Mouse (Mus musculus): Measurements from ENCODE around the gene Atf3. TPM values are rescaled to one million over a fixed set of nuclear protein-coding genes. Genes with fewer than 3 reads are reported as not detected.
A peak's percentile ranks its signal among the peaks of the same experiment; 100 is the strongest.

Atf3 gene
- polyA plus RNA-seq, 1 experiment from 2014 or later: 3.6 TPM

GRCm38 (mm10) chr1:191224981-191225703 is 7.3 kb upstream of the Atf3 start:
- peak overlapping the region; percentile 59; the same call in 1 of the 2 replicates for H3K27ac ChIP-seq (ENCODE audit: low read depth, low read length)
- peak overlapping the region; percentile 81 for H3K4me3 ChIP-seq (ENCODE audit: low read depth, low read length)
- ATAC-seq (replicated peaks; ENCODE audit: low FRiP score): peak; percentile 6
- H3K4me2 ChIP-seq: peak overlapping the region; percentile 100
- no peaks in the 10 kb centered on the region for H3K36me3 ChIP-seq (ENCODE audit: control insufficient read depth, insufficient read depth, low read length)
- WGBS: 36% methylated on average over 9 of the region's 9 CpGs
- DNase-seq (ENCODE audit: low spot score): no peak
- H3K27me3 ChIP-seq (replicated peaks; ENCODE audit: control insufficient read depth, insufficient read depth, low read length): peaks cover 5% of the 10 kb centered on the region; the same call in 1 of the 2 replicates
- H3K9me3 ChIP-seq (ENCODE audit: control insufficient read depth, low read length): no peaks in the 10 kb centered on the region
- peak overlapping the region; percentile 81 for H3K9ac ChIP-seq (ENCODE audit: low read depth, low read length)
- H3K4me1 ChIP-seq (replicated peaks; ENCODE audit: control insufficient read depth, insufficient read depth, low read length): peaks cover 12% of the 10 kb centered on the region

- peak overlapping the region; percentile 100 for H3K4me2 ChIP-seq
- ATAC-seq (replicated peaks; ENCODE audit: low FRiP score) (peak; percentile 84), DNase-seq (ENCODE audit: low spot score) (peak; percentile 91)
- H3K27ac ChIP-seq (ENCODE audit: low read depth, low read length): peak overlapping the region; percentile 59; the same call in 1 of the 2 replicates
- no peaks in the 10 kb centered on the region for H3K36me3 ChIP-seq (ENCODE audit: control insufficient read depth, insufficient read depth, low read length)
- peak overlapping the region; percentile 81 for H3K4me3 ChIP-seq (ENCODE audit: low read depth, low read length)
- WGBS: 1% methylated on average over 57 of the region's 57 CpGs
- no peaks in the 10 kb centered on the region for H3K9me3 ChIP-seq (ENCODE audit: control insufficient read depth, low read length)
- peaks cover 12% of the 10 kb centered on the region for H3K4me1 ChIP-seq (replicated peaks; ENCODE audit: control insufficient read depth, insufficient read depth, low read length)
- H3K27me3 ChIP-seq (replicated peaks; ENCODE audit: control insufficient read depth, insufficient read depth, low read length): peaks cover 5% of the 10 kb centered on the region
- peak overlapping the region; percentile 81 for H3K9ac ChIP-seq (ENCODE audit: low read depth, low read length)
Measured at GRCm38 (mm10) chr1:191224302-191224980, 6.6 kb upstream of the Atf3 start.

GRCm38 (mm10) chr1:191223930-191224301 is 6.1 kb upstream of the Atf3 start:
- Histone ChIP-seq H3K27ac (ENCODE audit: low read depth, low read length) (no peak overlapping the region; the same call in 1 of the 2 replicates), H3K9ac (ENCODE audit: low read depth, low read length) (peak overlapping the region; percentile 81), H3K4me3 (ENCODE audit: low read depth, low read length) (peak overlapping the region; percentile 81), H3K27me3 (replicated peaks; ENCODE audit: control insufficient read depth, insufficient read depth, low read length) (peaks cover 5% of the 10 kb centered on the region), H3K4me2 (peak overlapping the region; percentile 100), H3K36me3 (ENCODE audit: control insufficient read depth, insufficient read depth, low read length) (no peaks in the 10 kb centered on the region), H3K9me3 (ENCODE audit: control insufficient read depth, low read length) (no peaks in the 10 kb centered on the region), H3K4me1 (replicated peaks; ENCODE audit: control insufficient read depth, insufficient read depth, low read length) (peaks cover 12% of the 10 kb centered on the region)
- WGBS: 58% methylated on average over 10 of the region's 10 CpGs
- ATAC-seq (replicated peaks; ENCODE audit: low FRiP score): peak; percentile 78
- DNase-seq (ENCODE audit: low spot score): no peak

GRCm38 (mm10) chr1:191222031-191222430 is 4.2 kb upstream of the Atf3 start:
- Histone ChIP-seq H3K4me2 (no peak overlapping the region), H3K4me3 (ENCODE audit: low read depth, low read length) (no peak overlapping the region), H3K36me3 (ENCODE audit: control insufficient read depth, insufficient read depth, low read length) (no peaks in the 10 kb centered on the region), H3K27me3 (replicated peaks; ENCODE audit: control insufficient read depth, insufficient read depth, low read length) (peaks cover 9% of the 10 kb centered on the region), H3K9ac (ENCODE audit: low read depth, low read length) (no peak overlapping the region), H3K9me3 (ENCODE audit: control insufficient read depth, low read length) (no peaks in the 10 kb centered on the region), H3K27ac (ENCODE audit: low read depth, low read length) (no peak overlapping the region), H3K4me1 (replicated peaks; ENCODE audit: control insufficient read depth, insufficient read depth, low read length) (peaks cover 12% of the 10 kb centered on the region)
- 84% methylated on average over 4 of the region's 4 CpGs for WGBS
- no peak for ATAC-seq (replicated peaks; ENCODE audit: low FRiP score)
- no peak for DNase-seq (ENCODE audit: low spot score)

GRCm38 (mm10) chr1:191220588-191220987 is 2.7 kb upstream of the Atf3 start:
- ATAC-seq (replicated peaks; ENCODE audit: low FRiP score): no peak
- Histone ChIP-seq H3K9ac (ENCODE audit: low read depth, low read length) (no peak overlapping the region), H3K9me3 (ENCODE audit: control insufficient read depth, low read length) (no peaks in the 10 kb centered on the region), H3K36me3 (ENCODE audit: control insufficient read depth, insufficient read depth, low read length) (no peaks in the 10 kb centered on the region), H3K4me1 (replicated peaks; ENCODE audit: control insufficient read depth, insufficient read depth, low read length) (peaks cover 12% of the 10 kb centered on the region), H3K27me3 (replicated peaks; ENCODE audit: control insufficient read depth, insufficient read depth, low read length) (peaks cover 20% of the 10 kb centered on the region), H3K4me3 (ENCODE audit: low read depth, low read length) (no peak overlapping the region), H3K27ac (ENCODE audit: low read depth, low read length) (no peak overlapping the region), H3K4me2 (no peak overlapping the region)
- 70% methylated on average over 8 of the region's 8 CpGs for WGBS
- no peak for DNase-seq (ENCODE audit: low spot score)

GRCm38 (mm10) chr1:191219748-191220147 is 1.9 kb upstream of the Atf3 start:
- no peak for DNase-seq (ENCODE audit: low spot score)
- Histone ChIP-seq H3K27me3 (replicated peaks; ENCODE audit: control insufficient read depth, insufficient read depth, low read length) (peaks cover 26% of the 10 kb centered on the region), H3K4me2 (no peak overlapping the region), H3K4me1 (replicated peaks; ENCODE audit: control insufficient read depth, insufficient read depth, low read length) (peaks cover 6% of the 10 kb centered on the region; the same call in 1 of the 2 replicates), H3K4me3 (ENCODE audit: low read depth, low read length) (no peak overlapping the region), H3K27ac (ENCODE audit: low read depth, low read length) (no peak overlapping the region), H3K9ac (ENCODE audit: low read depth, low read length) (no peak overlapping the region), H3K9me3 (ENCODE audit: control insufficient read depth, low read length) (no peaks in the 10 kb centered on the region), H3K36me3 (ENCODE audit: control insufficient read depth, insufficient read depth, low read length) (no peaks in the 10 kb centered on the region)
- no peak for ATAC-seq (replicated peaks; ENCODE audit: low FRiP score)
- WGBS: 87% methylated on average over 1 of the region's 1 CpGs

- H3K9me3 ChIP-seq (ENCODE audit: control insufficient read depth, low read length): no peaks in the 10 kb centered on the region
- WGBS: 71% methylated on average over 5 of the region's 5 CpGs
- H3K27ac ChIP-seq (ENCODE audit: low read depth, low read length): no peak overlapping the region
- DNase-seq (ENCODE audit: low spot score) (no peak), ATAC-seq (replicated peaks; ENCODE audit: low FRiP score) (no peak)
- H3K36me3 ChIP-seq (ENCODE audit: control insufficient read depth, insufficient read depth, low read length): no peaks in the 10 kb centered on the region
- no peak overlapping the region for H3K4me3 ChIP-seq (ENCODE audit: low read depth, low read length)
- H3K9ac ChIP-seq (ENCODE audit: low read depth, low read length): no peak overlapping the region
- no peak overlapping the region for H3K4me2 ChIP-seq
- peaks cover under 1% of the 10 kb centered on the region; the same call in 1 of the 2 replicates for H3K4me1 ChIP-seq (replicated peaks; ENCODE audit: control insufficient read depth, insufficient read depth, low read length)
- peaks cover 26% of the 10 kb centered on the region for H3K27me3 ChIP-seq (replicated peaks; ENCODE audit: control insufficient read depth, insufficient read depth, low read length)
Measured at GRCm38 (mm10) chr1:191218583-191218982, 744 bp upstream of the Atf3 start.

- Histone ChIP-seq H3K4me1 (replicated peaks; ENCODE audit: control insufficient read depth, insufficient read depth, low read length) (no peaks in the 10 kb centered on the region; the same call in 1 of the 2 replicates), H3K9ac (ENCODE audit: low read depth, low read length) (no peak overlapping the region), H3K36me3 (ENCODE audit: control insufficient read depth, insufficient read depth, low read length) (no peaks in the 10 kb centered on the region), H3K9me3 (ENCODE audit: control insufficient read depth, low read length) (no peaks in the 10 kb centered on the region), H3K27me3 (replicated peaks; ENCODE audit: control insufficient read depth, insufficient read depth, low read length) (peaks cover 26% of the 10 kb centered on the region), H3K4me2 (no peak overlapping the region), H3K4me3 (ENCODE audit: low read depth, low read length) (no peak overlapping the region), H3K27ac (ENCODE audit: low read depth, low read length) (no peak overlapping the region)
- ATAC-seq (replicated peaks; ENCODE audit: low FRiP score) (no peak), DNase-seq (ENCODE audit: low spot score) (no peak)
- WGBS: 30% methylated on average over 19 of the region's 19 CpGs
Measured at GRCm38 (mm10) chr1:191215776-191216661, 1.8 kb downstream of the Atf3 start.
